Mouse (Mus musculus) liver, embryonic 11.5 days (tissue): ENCODE results near the gene H2-DMa. TPM values are rescaled to one million over a fixed set of nuclear protein-coding genes. Genes with fewer than 3 reads are reported as not detected.
A peak's percentile ranks its signal among the peaks of the same experiment; 100 is the strongest.

ENCODE experiments used
- ATAC-seq: fragments of 200-750 bp; cut with Nextera tagmentation; replicated peaks from 2 replicates; pipeline ENCODE4 v1.8.0; 2017; ENCODE audit warnings: moderate number of reproducible peaks, mild to moderate bottlenecking, moderate TSS enrichment, moderate library complexity; ENCODE audit not compliant: low FRiP score
- DNase-seq: peaks from one replicate; pipeline ENCODE4 v3.0.0-alpha.2; 2017; ENCODE audit warnings: low spot score
- H3K27ac ChIP-seq: fragments of 300-500 bp; sonication (generic); 2 replicates; pipeline ENCODE4 v1.5.1; 2014; ENCODE audit warnings: mild to moderate bottlenecking, low read depth, low read length, control low read depth
- H3K27me3 ChIP-seq: fragments of 300-500 bp; sonication (generic); replicated peaks from 2 replicates; pipeline ENCODE4 v1.6.1; 2014; ENCODE audit warnings: low read length, mixed read lengths; ENCODE audit not compliant: control insufficient read depth, insufficient read depth
- H3K36me3 ChIP-seq: fragments of 300-500 bp; sonication (generic); 2 replicates; pipeline ENCODE4 v1.6.1; 2014; ENCODE audit warnings: mild to moderate bottlenecking, low read length, moderate library complexity, mixed read lengths; ENCODE audit not compliant: control insufficient read depth, insufficient read depth
- H3K4me1 ChIP-seq: fragments of 300-500 bp; sonication (generic); replicated peaks from 2 replicates; pipeline ENCODE4 v1.6.1; 2014; ENCODE audit warnings: low read length, mixed read lengths; ENCODE audit not compliant: control insufficient read depth, insufficient read depth
- H3K4me2 ChIP-seq: fragments of 300-500 bp; sonication (generic); 2 replicates; pipeline ENCODE4 v1.6.1; 2014; ENCODE audit warnings: mild to moderate bottlenecking, control low read depth, moderate library complexity
- H3K4me3 ChIP-seq: fragments of 300-500 bp; sonication (generic); 2 replicates; pipeline ENCODE4 v1.5.1; 2014; ENCODE audit warnings: low read depth, low read length, control low read depth
- H3K9ac ChIP-seq: fragments of 300-500 bp; sonication (generic); 2 replicates; pipeline ENCODE4 v1.6.1; 2014; ENCODE audit warnings: low read depth, low read length, control low read depth
- H3K9me3 ChIP-seq: fragments of 300-500 bp; sonication (generic); 2 replicates; pipeline ENCODE4 v1.6.1; 2016; ENCODE audit warnings: low read length, inconsistent platforms, mixed read lengths; ENCODE audit not compliant: control insufficient read depth
- WGBS: fragments of 180-500 bp; shearing (Covaris S2); extraction: QIAGEN DNeasy Blood & Tissue Kit; methylation state at CpG from one replicate; pipeline ENCODE4 v1.1.7; 2014; 5-methylcytosine and 5-hydroxymethylcytosine counted together
- polyA plus RNA-seq: library from polyadenylated mRNA; unstranded; fragments of >200 nt; fragmentation: Nextera tagmentation; extraction: Ambion mirVana; gene quantifications from 2 replicates; pipeline ENCODE4 v1.2.1, GENCODE M21; 2014

Gene H2-DMa
- polyA plus RNA-seq, 1 experiment from 2014 or later, result 5.9 TPM

DNA sequence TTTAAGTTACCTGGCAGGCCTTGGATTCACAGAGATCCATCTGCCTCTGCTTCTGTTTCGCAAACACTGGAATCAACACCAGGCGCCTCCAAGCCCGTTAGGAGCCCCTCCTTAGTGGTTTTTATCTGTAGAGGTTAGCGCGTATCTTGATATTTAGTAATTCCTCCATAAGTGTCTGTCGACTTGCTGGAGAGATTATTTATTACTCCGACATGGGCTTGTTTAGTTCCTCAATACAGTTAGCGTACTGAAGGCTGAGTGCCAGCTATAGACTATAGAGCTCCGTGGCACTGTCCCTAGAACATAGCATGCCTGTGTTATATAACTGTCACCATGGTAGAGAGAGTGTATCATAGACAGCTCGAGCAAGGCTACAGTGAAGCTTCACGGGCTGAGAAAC is 31.2 kb upstream of the H2-DMa start:
- Histone ChIP-seq H3K9ac (no peak overlapping the region), H3K4me2 (no peak overlapping the region), H3K36me3 (no peaks in the 10 kb centered on the region), H3K27ac (no peak overlapping the region), H3K4me3 (no peak overlapping the region), H3K4me1 (no peaks in the 10 kb centered on the region), H3K9me3 (no peaks in the 10 kb centered on the region), H3K27me3 (peaks cover 5% of the 10 kb centered on the region; the same call in 1 of the 2 replicates)
- no peak for ATAC-seq
- no peak for DNase-seq
- 74% methylated on average over 11 of the region's 11 CpGs for WGBS

DNA sequence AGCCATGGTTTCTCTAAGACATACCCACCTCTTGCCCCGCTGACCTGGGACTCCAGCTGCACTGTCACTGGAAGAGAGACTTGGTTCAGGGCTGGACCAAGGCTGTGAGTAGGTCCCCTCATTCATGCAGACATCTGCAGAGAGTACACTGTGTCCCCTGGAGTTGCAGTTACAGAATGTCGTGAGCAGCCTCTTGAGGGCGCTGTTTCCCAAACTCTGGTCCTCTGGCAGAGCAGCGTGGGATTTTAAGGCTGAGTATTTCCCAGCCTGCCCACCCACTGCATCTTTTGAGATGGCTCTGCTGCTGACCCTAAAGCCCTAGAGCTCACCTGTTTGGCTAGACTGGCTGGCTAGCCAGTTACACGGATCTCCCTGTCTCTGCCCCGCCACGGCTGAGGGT is 28.4 kb upstream of the H2-DMa start:
- ATAC-seq (no peak), DNase-seq (no peak)
- H3K27me3 ChIP-seq, result 0 out of 2 replicates have a peak, but pooled peaks cover 2% of the 10 kb centered on the region
- no peaks in the 10 kb centered on the region for H3K4me1 ChIP-seq
- H3K9ac ChIP-seq, result no peak overlapping the region
- no peak overlapping the region for H3K27ac ChIP-seq
- H3K4me3 ChIP-seq, result no peak overlapping the region
- no peak overlapping the region for H3K4me2 ChIP-seq
- 47% methylated on average over 7 of the region's 7 CpGs for WGBS
- H3K36me3 ChIP-seq, result no peaks in the 10 kb centered on the region
- H3K9me3 ChIP-seq, result no peaks in the 10 kb centered on the region

DNA sequence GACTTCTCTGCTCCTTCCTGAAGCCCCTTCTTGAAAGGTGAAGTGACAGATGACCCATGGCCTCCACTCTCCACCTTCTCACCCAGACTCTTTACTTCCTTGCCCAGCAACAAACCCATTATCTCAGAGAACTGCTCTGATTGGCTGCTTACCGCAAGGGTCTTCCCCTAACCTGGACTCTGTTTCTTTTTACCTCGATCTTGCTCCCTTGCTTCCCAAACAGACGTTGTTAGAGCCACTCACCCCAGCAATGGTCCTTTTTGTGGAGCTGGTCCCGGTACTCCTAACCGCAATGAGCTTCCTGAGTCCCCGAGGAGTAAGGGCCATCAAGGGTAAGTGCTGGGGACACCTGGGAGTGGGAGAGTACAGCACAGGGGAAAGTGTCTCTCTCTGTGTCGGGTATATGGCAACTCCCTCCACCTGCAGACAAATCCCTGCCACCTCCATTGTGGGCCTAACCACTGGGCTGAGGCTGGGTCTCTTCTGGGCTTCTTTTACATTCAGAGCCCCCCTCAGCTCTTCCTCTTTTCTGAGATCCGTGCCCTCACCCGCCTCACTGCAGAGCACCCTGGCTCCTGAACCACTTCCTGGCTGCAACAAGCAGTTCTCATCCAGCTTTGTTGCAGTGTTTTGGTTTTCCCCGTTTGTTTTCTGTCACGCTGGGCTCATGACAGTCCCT is 27.0 kb upstream of the H2-DMa start, which contains the start of gene H2-Oa:
Gene H2-Oa, plus strand, starts transcription at position 144 of the 679 bp plus-strand sequence.
- no peak within 1 kb of the TSS; the same call in 1 of the 2 replicates for H3K4me2 ChIP-seq
- DNase-seq (no peak), ATAC-seq (no peak)
- no peaks in the 10 kb centered on the region for H3K9me3 ChIP-seq
- no peaks in the 10 kb centered on the region for H3K4me1 ChIP-seq
- 0 out of 2 replicates have a peak, but pooled peaks cover 2% of the 10 kb centered on the region for H3K27me3 ChIP-seq
- H3K36me3 ChIP-seq, result no peaks in the 10 kb centered on the region
- 26% methylated on average over 11 of the region's 11 CpGs for WGBS
- H3K27ac ChIP-seq, result no peak within 1 kb of the TSS
- H3K4me3 ChIP-seq, result no peak within 1 kb of the TSS
- no peak within 1 kb of the TSS for H3K9ac ChIP-seq

DNA sequence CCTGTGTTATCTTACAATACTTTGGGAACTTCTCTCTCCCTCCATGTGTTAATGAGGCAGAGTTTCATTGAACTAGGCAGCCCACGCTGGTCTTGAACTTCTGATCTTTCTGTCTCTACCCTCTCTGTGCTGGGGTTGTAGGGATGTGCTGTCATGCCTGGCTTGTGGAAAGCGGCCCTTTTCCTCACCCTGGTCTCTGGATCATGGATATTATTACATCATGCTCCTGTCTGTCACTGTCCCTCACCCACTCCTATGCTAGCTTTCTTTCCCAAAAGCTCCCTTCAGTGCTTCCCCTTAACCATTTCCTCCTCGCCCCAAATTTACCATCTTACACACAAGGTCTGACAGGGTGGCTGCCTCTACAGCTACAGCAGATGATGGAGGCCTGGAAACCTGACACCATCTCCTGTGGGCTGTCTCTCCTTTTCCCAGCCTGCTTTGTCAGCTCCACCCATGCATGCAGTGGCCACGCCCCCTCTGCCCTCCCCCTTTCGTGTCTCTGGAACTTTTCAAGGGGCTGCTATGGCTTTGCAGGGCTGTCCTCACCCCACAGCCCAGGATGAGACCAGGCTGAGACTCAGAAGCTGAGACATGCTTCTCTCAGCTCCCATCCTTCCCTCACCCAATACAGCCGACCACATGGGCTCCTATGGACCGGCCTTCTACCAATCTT is 26.0 kb upstream of the H2-DMa start:
- Histone ChIP-seq H3K4me3 (no peak overlapping the region), H3K27me3 (0 out of 2 replicates have a peak, but pooled peaks cover 2% of the 10 kb centered on the region), H3K4me2 (no peak overlapping the region), H3K9me3 (no peaks in the 10 kb centered on the region), H3K27ac (no peak overlapping the region), H3K4me1 (no peaks in the 10 kb centered on the region), H3K9ac (no peak overlapping the region), H3K36me3 (no peaks in the 10 kb centered on the region)
- ATAC-seq, result no peak
- DNase-seq, result peak; percentile 54
- WGBS, result 27% methylated on average over 7 of the region's 7 CpGs

DNA sequence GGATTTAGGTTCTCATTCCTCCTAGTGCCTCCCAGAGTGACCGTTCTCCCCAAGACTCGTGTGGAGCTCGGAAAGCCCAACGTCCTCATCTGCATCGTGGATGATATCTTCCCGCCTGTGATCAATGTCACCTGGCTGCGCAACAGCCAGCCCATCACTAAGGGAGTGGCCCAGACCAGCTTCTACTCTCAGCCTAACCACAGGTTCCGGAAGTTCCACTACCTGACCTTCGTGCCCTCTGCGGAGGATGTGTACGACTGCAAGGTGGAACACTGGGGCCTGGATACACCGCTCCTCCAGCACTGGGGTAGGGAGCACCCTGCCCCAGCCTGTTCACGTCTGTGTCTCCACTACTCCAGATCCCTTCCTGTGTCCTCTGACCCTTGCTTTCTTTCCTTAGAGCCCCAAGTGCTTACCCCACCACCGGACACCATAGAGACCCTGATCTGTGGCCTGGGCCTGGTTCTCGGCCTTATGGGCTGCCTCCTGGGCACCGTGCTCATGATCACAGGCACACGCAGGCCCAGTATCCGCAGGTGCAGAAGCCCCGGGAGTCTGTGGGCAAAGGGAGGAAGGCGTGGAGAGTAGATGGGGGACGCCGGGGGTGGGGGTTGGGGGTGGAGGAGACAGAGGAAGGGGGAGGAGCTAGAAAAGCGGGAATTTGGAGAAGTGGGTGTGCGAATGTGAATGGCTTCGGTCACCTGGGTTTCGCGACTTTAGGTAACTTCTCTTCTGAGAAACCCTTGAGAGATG is 24.9 kb upstream of the H2-DMa start:
- Histone ChIP-seq H3K36me3 (no peaks in the 10 kb centered on the region), H3K4me2 (no peak overlapping the region), H3K9ac (no peak overlapping the region), H3K27me3 (0 out of 2 replicates have a peak, but pooled peaks cover 2% of the 10 kb centered on the region), H3K4me1 (no peaks in the 10 kb centered on the region), H3K27ac (no peak overlapping the region), H3K4me3 (no peak overlapping the region), H3K9me3 (no peaks in the 10 kb centered on the region)
- no peak for DNase-seq
- WGBS, result 77% methylated on average over 27 of the region's 27 CpGs
- no peak for ATAC-seq

DNA sequence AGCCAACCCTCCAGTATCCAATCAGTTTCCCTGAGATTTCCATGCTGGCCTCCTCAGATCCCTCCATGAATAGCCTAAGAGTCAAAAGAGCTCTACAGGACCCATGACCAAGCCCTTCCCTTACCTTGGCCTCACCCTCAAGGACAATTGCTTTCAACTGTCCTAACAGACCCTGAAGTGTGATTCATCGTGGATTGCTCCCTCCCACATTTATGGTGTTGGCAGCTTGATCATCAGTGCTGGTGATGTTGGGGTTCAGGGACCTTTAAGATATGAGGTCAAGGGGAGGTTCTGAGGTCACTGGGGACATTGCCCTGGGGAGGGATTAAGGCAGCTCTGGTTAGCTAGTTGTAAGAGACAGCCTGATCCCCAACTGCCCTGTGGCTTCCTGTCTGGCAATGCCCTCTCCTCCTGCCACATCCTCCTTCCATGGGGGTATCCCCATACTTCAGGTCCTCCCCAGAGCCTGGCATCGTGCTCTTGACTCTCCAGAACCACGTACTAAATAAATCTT is 22.8 kb upstream of the H2-DMa start:
- H3K9me3 ChIP-seq, result no peaks in the 10 kb centered on the region
- H3K27me3 ChIP-seq, result peaks cover 2% of the 10 kb centered on the region; the same call in 1 of the 2 replicates
- no peaks in the 10 kb centered on the region for H3K4me1 ChIP-seq
- H3K4me2 ChIP-seq, result no peak overlapping the region
- no peak for ATAC-seq
- 65% methylated on average over 3 of the region's 3 CpGs for WGBS
- H3K4me3 ChIP-seq, result no peak overlapping the region
- no peaks in the 10 kb centered on the region for H3K36me3 ChIP-seq
- H3K27ac ChIP-seq, result no peak overlapping the region
- no peak overlapping the region for H3K9ac ChIP-seq
- DNase-seq, result no peak

DNA sequence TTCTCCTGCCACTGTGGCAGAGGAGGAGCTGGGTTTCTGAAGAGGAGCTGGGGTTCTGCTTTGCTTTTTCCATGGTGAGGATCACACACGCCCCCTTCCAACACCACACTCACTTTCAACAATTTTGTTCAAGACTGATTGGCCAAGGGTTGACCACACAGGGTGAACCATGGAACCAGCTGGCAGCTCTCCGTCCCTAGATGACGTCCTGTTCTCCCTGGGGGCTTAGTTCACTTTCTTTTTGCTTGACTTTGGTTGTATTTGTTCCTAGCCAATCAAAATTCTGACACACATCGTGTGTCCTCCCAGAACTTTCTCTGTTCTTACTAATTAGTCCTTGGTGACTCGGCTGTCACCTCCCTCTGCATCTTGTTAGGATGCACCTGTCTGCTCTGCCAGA is 22.1 kb upstream of the H2-DMa start:
- no peak for ATAC-seq

DNA sequence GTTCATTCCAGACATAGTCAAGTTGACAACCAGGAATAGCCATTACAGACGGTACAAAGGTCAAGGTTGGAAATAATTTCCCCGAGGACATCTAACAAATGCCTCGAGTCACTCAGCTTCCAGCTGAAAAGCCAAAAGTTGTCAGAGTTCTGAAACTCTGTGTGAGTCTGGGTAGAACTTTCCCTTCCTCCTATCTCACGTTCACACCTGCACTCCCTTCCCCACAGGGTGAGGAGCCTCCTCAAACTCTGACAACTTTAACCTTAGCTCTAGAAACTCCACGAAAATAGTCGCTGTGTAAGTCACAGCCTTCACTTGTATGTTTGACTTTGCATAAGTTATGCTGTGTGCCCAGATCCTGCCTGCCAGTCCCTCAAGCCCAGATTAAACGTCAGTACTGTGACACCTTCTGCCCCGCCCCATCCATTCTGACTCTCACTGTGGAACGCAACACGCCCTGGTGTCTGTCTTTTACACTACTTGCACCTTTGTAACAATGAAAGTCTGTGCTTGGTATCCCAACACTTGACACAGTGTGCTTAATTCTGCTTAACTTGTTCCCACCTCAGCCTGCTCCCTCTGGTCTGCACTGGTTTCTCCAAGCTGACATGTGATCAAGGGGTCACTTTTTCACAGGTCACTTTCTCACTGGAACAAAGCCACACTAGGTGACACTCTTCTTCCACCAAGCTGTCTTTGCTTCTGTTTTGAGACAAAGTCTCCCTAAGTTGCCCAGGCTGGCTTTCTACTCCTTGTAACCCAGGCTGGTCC is 20.4 kb upstream of the H2-DMa start:
- Histone ChIP-seq H3K4me2 (no peak overlapping the region), H3K36me3 (no peaks in the 10 kb centered on the region), H3K4me1 (no peaks in the 10 kb centered on the region; the same call in 1 of the 2 replicates), H3K9me3 (no peaks in the 10 kb centered on the region), H3K27ac (no peak overlapping the region), H3K4me3 (no peak overlapping the region), H3K9ac (no peak overlapping the region), H3K27me3 (peaks cover 2% of the 10 kb centered on the region; the same call in 1 of the 2 replicates)
- no peak for DNase-seq
- 48% methylated on average over 10 of the region's 10 CpGs for WGBS
- ATAC-seq, result no peak

More for the DNA sequence above, 22.1 kb upstream of the H2-DMa start:
- no peak overlapping the region for H3K9ac ChIP-seq
- H3K27me3 ChIP-seq, result peaks cover 2% of the 10 kb centered on the region; the same call in 1 of the 2 replicates
- no peak overlapping the region for H3K4me2 ChIP-seq
- H3K4me3 ChIP-seq, result no peak overlapping the region
- 61% methylated on average over 5 of the region's 5 CpGs for WGBS
- H3K27ac ChIP-seq, result no peak overlapping the region
- no peak for DNase-seq
- H3K4me1 ChIP-seq, result no peaks in the 10 kb centered on the region; the same call in 1 of the 2 replicates
- H3K9me3 ChIP-seq, result no peaks in the 10 kb centered on the region
- H3K36me3 ChIP-seq, result no peaks in the 10 kb centered on the region
